Mouse (Mus musculus): ENCODE measurements around the gene Ogt. TPM values are rescaled to one million over a fixed set of nuclear protein-coding genes. Genes with fewer than 3 reads are reported as not detected.

Gene Ogt
- polyA plus RNA-seq, 1 experiment: 107 TPM

DNA sequence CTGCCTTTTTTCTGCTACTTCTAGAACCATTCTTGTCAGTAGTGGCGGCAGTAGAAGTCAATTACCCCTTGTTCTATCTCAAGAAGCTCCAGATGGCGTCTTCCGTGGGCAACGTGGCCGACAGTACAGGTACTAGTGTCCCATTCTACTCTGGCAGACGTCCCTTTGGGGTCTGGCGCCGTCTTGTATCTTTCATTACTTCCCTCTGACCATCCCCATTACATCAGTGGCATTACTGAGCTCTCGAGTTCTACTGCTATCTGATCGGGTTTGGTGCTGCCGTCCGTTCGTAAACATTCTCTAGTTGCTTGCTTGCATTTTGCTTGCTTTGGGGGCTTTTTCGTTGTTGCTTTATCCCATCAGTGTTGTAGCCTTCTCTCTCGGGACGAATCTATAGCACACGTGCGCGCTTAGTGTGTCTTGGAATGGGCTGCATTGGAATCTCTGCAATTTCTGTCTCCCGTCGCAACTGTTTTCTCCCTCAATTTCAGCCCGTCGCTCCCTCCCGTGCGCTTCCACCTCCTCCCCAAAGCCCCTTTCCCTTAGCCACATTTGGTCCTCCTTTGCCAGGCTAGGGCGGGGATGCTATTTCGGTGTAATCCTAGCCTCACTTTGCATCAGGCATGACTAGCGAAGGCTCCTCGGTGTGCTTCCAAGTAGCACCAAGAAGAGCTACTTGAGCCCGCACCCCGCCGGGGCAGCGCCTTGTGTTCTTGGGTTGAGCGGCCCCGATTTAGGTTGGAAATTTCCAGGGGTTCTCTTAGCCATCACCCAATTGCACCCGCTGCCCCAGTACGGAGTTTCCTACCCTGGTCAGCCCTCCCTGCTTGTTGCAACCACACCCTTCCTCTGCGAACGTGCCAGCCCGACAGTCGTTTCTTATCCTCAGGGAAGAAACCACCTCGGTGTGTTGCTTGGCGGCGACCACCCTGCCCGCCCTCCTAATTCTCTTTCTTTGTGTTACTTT lies 617 bp downstream of the Ogt start:
- no peak for TF ChIP-seq CTCF (IDR thresholded peaks at IDR 0.05; ENCODE audit: control insufficient read depth, insufficient read depth, low read length)
- peak; percentile 30; the same call in 1 of the 2 replicates for TF ChIP-seq POLR2A (IDR thresholded peaks at IDR 0.05; ENCODE audit: borderline replicate concordance, control insufficient read depth, low read depth, low read length)
- 7% methylated on average over 45 of the region's 45 CpGs for WGBS
- Histone ChIP-seq H3K4me3 (replicated peaks; ENCODE audit: control insufficient read depth, low read depth, low read length) (peak overlapping the region; percentile 99), H3K27ac (ENCODE audit: control insufficient read depth, insufficient read depth, low read depth, low read length, poor library complexity) (peak overlapping the region; percentile 79), H3K4me1 (ENCODE audit: control insufficient read depth, insufficient read depth, low read length) (no peaks in the 10 kb centered on the region; the same call in 1 of the 2 replicates)

DNA sequence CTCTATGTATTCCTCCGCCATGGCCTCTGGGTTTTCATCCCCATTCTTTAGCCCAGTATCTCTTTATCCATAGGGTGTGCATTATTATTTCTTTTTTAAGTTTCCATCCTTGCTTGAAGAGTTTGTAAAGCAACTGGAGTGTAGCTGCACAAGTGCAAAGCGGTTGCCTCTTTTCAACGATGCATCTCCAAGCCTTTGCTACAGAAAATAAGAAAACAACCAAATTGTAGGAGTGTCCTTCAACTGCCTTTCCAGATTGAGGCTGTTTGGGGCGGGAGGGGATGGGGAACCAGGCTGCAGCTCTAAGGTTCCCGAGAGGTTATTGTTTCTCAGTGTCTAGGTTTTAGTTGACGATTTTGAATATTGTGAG lies 1.3 kb downstream of the Ogt start:
- Histone ChIP-seq H3K4me3 (replicated peaks; ENCODE audit: control insufficient read depth, low read depth, low read length) (peak overlapping the region; percentile 99), H3K4me1 (ENCODE audit: control insufficient read depth, insufficient read depth, low read length) (no peaks in the 10 kb centered on the region; the same call in 1 of the 2 replicates), H3K27ac (ENCODE audit: control insufficient read depth, insufficient read depth, low read depth, low read length, poor library complexity) (peak overlapping the region; percentile 79)
- TF ChIP-seq POLR2A (IDR thresholded peaks at IDR 0.05; ENCODE audit: borderline replicate concordance, control insufficient read depth, low read depth, low read length): no peak
- WGBS: 8% methylated on average over 6 of the region's 6 CpGs

DNA sequence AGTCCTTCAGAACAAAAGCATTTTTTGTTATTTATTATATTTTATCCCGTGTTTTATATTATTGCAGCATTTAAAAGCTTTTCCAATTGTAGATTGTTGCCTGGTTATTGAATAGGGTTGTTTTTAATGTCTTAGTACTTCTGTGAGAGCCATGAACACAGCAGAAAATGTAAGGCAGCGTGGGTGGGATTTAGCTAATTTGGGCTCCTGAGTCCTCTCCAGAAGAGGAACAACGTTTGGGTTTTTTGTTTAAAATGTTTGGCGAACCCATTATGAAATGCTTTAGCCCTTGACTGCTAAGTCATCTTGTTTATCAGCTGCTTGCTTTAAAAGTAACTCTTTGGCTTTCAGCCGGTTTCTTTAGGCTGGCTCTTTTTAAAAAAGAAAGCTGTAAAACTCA lies 2.2 kb downstream of the Ogt start:
- H3K4me3 ChIP-seq (replicated peaks; ENCODE audit: control insufficient read depth, low read depth, low read length): no peak overlapping the region
- TF ChIP-seq POLR2A (IDR thresholded peaks at IDR 0.05; ENCODE audit: borderline replicate concordance, control insufficient read depth, low read depth, low read length): no peak
- no peak for TF ChIP-seq CTCF (IDR thresholded peaks at IDR 0.05; ENCODE audit: control insufficient read depth, insufficient read depth, low read length)
- H3K27ac ChIP-seq (ENCODE audit: control insufficient read depth, insufficient read depth, low read depth, low read length, poor library complexity): no peak overlapping the region
- no peaks in the 10 kb centered on the region; the same call in 1 of the 2 replicates for H3K4me1 ChIP-seq (ENCODE audit: control insufficient read depth, insufficient read depth, low read length)
- WGBS: 13% methylated on average over 5 of the region's 5 CpGs

DNA sequence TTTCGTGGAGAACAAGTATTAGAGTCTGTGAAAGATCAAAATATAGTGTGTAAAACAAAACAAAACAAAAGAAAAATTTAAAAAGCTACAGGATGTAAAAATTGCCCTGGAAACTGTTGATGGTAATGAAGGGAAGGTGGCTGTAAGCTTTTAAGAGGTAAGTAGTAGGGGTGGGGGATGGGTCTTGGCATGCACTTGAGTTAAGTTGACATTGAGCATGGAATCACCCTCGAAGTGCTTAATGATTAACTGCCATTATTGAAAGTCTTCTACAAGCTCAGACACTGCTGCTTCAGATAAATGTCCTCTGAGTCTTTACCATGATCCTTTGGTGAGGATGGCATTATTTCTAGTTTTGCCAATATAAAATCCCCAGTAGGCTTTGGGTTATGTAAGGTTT lies 5.4 kb downstream of the Ogt start:
- TF ChIP-seq CTCF (IDR thresholded peaks at IDR 0.05; ENCODE audit: control insufficient read depth, insufficient read depth, low read length) (no peak), POLR2A (IDR thresholded peaks at IDR 0.05; ENCODE audit: borderline replicate concordance, control insufficient read depth, low read depth, low read length) (no peak)
- WGBS: 71% methylated on average over 2 of the region's 2 CpGs
- no peak overlapping the region for H3K4me3 ChIP-seq (replicated peaks; ENCODE audit: control insufficient read depth, low read depth, low read length)
- H3K4me1 ChIP-seq (ENCODE audit: control insufficient read depth, insufficient read depth, low read length): no peaks in the 10 kb centered on the region; the same call in 1 of the 2 replicates
- H3K27ac ChIP-seq (ENCODE audit: control insufficient read depth, insufficient read depth, low read depth, low read length, poor library complexity): no peak overlapping the region

DNA sequence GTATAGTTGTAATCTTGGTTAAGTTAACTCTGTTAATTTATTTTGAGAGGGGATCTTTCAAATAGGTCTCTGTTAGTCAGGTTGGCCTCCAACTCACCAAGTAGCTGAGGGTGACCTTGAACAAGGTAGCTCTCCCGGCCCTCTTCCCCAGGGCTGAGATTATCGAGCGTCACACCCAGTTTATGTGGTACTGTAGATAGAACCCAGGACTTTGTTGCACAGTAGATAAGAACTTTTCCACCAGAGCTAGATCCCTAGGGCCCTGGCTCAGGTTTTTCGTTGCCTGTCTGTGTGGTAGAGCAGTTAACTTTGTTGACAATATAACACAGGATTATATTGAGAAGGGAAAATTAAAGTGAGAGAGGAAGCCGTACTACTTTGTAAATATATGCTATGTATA lies 6.8 kb downstream of the Ogt start:
- 70% methylated on average over 5 of the region's 5 CpGs for WGBS
- no peak for TF ChIP-seq POLR2A (IDR thresholded peaks at IDR 0.05; ENCODE audit: borderline replicate concordance, control insufficient read depth, low read depth, low read length)
- no peak for TF ChIP-seq CTCF (IDR thresholded peaks at IDR 0.05; ENCODE audit: control insufficient read depth, insufficient read depth, low read length)
- no peak overlapping the region for H3K4me3 ChIP-seq (replicated peaks; ENCODE audit: control insufficient read depth, low read depth, low read length)
- H3K4me1 ChIP-seq (ENCODE audit: control insufficient read depth, insufficient read depth, low read length): no peaks in the 10 kb centered on the region; the same call in 1 of the 2 replicates
- H3K27ac ChIP-seq (ENCODE audit: control insufficient read depth, insufficient read depth, low read depth, low read length, poor library complexity): no peak overlapping the region

DNA sequence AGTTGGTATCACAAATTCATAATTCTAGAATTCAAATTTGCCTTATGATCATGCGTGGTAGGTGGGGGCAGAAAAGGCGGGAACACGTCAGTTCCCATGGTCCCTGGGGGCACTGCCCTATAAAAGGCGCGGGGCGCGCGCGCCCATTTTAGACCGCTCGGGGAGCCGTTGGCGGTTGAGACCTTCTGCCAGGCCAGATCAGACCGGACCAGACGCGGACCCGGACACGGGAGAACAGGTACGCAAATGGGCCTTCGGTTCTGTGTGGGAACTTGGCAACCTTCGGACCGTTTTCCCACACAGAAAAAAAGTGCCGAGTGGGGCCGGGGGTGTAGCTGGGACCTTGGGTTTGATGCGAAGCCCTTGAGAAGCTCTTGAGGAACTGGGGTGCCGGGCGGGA lies 55.8 kb downstream of the Ogt start:
- TF ChIP-seq POLR2A (IDR thresholded peaks at IDR 0.05; ENCODE audit: borderline replicate concordance, control insufficient read depth, low read depth, low read length) (no peak), CTCF (IDR thresholded peaks at IDR 0.05; ENCODE audit: control insufficient read depth, insufficient read depth, low read length) (no peak)
- WGBS: 92% methylated on average over 27 of the region's 27 CpGs
- no peaks in the 10 kb centered on the region for H3K4me1 ChIP-seq (ENCODE audit: control insufficient read depth, insufficient read depth, low read length)
- no peak overlapping the region for H3K27ac ChIP-seq (ENCODE audit: control insufficient read depth, insufficient read depth, low read depth, low read length, poor library complexity)
- H3K4me3 ChIP-seq (replicated peaks; ENCODE audit: control insufficient read depth, low read depth, low read length): no peak overlapping the region

DNA sequence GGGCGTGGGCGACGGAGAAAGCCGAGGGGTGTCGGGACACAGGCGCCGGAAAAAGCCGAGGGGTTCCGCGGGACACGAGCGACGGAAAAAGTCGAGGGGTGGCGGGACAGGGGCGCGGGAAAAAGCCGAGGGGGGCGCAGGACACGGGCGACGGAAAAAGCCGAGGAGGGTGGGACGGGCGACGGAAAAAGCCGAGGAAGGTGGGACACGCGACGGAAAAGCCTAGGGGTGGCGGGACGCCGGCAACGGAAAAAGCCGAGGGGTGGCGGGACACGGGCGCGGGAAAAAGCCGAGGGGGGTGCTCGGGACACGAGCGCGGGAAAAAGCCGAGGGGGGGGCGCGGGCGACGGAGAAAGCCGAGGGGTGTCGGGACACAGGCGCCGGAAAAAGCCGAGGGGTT lies 57.7 kb downstream of the Ogt start:
- TF ChIP-seq CTCF (IDR thresholded peaks at IDR 0.05; ENCODE audit: control insufficient read depth, insufficient read depth, low read length) (no peak), POLR2A (IDR thresholded peaks at IDR 0.05; ENCODE audit: borderline replicate concordance, control insufficient read depth, low read depth, low read length) (no peak)
- H3K4me1 ChIP-seq (ENCODE audit: control insufficient read depth, insufficient read depth, low read length): no peaks in the 10 kb centered on the region
- H3K27ac ChIP-seq (ENCODE audit: control insufficient read depth, insufficient read depth, low read depth, low read length, poor library complexity): no peak overlapping the region
- WGBS: 82% methylated on average over 49 of the region's 54 CpGs
- H3K4me3 ChIP-seq (replicated peaks; ENCODE audit: control insufficient read depth, low read depth, low read length): no peak overlapping the region

DNA sequence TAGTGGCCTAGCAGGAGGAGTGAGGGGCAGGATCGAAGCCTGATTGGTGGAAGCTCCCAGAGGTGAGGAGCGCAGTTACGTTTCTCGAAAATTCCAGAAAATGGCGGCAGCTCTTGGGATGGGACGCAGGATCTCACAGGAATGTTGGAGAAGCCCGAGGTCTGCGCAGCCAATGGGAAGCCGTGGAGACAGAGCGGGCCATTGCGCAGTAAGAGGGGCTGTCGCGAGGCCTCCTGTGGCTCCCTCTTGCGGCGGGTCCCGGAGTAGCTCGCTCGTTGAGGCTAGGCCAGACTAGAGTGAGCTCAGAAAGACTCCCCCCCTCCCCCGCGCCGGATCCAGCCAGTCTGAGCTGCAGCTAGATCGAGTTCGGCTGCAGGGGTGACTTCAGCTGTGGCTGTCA lies 58.4 kb downstream of the Ogt start:
- no peak overlapping the region for H3K4me3 ChIP-seq (replicated peaks; ENCODE audit: control insufficient read depth, low read depth, low read length)
- H3K27ac ChIP-seq (ENCODE audit: control insufficient read depth, insufficient read depth, low read depth, low read length, poor library complexity): no peak overlapping the region
- WGBS: 89% methylated on average over 23 of the region's 23 CpGs
- TF ChIP-seq CTCF (IDR thresholded peaks at IDR 0.05; ENCODE audit: control insufficient read depth, insufficient read depth, low read length) (no peak), POLR2A (IDR thresholded peaks at IDR 0.05; ENCODE audit: borderline replicate concordance, control insufficient read depth, low read depth, low read length) (no peak)
- H3K4me1 ChIP-seq (ENCODE audit: control insufficient read depth, insufficient read depth, low read length): no peaks in the 10 kb centered on the region
